Mouse (Mus musculus): Measurements from ENCODE around the gene Plekhm2. TPM values are rescaled to one million over a fixed set of nuclear protein-coding genes. Genes with fewer than 3 reads are reported as not detected.

Plekhm2 gene
- total and polyA plus RNA-seq, 3 experiments: 6.5 to 15.4 TPM; not detected in 1

DNA sequence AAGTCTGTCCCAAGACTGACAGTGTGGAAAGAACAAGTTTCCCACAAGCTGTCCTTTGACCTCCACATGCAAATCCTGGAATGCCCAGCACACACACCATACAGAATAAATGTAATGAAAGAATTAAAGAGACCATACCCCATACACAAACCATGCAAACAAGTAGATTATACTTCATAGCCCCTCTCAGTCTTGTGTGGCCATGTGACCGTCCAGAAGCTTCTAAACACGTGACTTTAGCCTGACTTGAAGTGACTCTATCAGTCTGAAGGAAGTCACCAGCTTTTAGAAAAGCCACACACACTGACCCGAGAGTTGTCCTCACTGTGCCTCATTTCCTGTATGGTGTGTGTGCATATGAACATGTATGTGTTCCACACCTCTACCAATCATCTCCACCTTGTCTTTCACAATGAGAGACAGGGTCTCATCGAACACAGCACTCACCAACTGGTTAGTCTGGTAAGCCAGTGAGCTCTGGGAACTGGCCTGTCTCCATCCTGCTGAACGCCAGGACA, 11.8 kb upstream of the Plekhm2 start:
- TF ChIP-seq MEF2A (IDR thresholded peaks at IDR 0.05; ENCODE audit: extremely low read depth, insufficient replicate concordance, low read depth, low read length, poor library complexity, severe bottlenecking) (no peak), ZNF384 (IDR thresholded peaks at IDR 0.05; ENCODE audit: low read depth, low read length) (no peak), GATA1 (IDR thresholded peaks at IDR 0.05; ENCODE audit: low read depth, low read length) (no peak), RAD21 (IDR thresholded peaks at IDR 0.05; ENCODE audit: low read depth, low read length) (no peak), POLR2AphosphoS5 (IDR thresholded peaks at IDR 0.05; ENCODE audit: borderline replicate concordance, low read depth, low read length) (no peak), ZC3H11A (IDR thresholded peaks at IDR 0.05; ENCODE audit: low read depth, low read length) (no peak), NELFE (IDR thresholded peaks at IDR 0.05; ENCODE audit: low read depth, low read length) (no peak), MYC (IDR thresholded peaks at IDR 0.05; ENCODE audit: low read depth, low read length) (no peak), POLR2AphosphoS2 (IDR thresholded peaks at IDR 0.05; ENCODE audit: low read length) (no peak; the same call in 1 of the 2 replicates), MYB (IDR thresholded peaks at IDR 0.05; ENCODE audit: low read depth, low read length) (no peak), CHD2 (IDR thresholded peaks at IDR 0.05; ENCODE audit: low read length) (no peak), ETS1 (IDR thresholded peaks at IDR 0.05; ENCODE audit: low read depth, low read length) (no peak), RCOR1 (IDR thresholded peaks at IDR 0.05; ENCODE audit: low read depth, low read length) (no peak), ZKSCAN1 (IDR thresholded peaks at IDR 0.05; ENCODE audit: low read depth, low read length) (no peak), SMC3 (IDR thresholded peaks at IDR 0.05; ENCODE audit: low read depth, low read length) (no peak), ZMIZ1 (IDR thresholded peaks at IDR 0.05; ENCODE audit: low read depth, low read length) (no peak), MAZ (IDR thresholded peaks at IDR 0.05; ENCODE audit: low read depth, low read length) (no peak), GABPA (IDR thresholded peaks at IDR 0.05; ENCODE audit: low read depth, low read length) (no peak), MAX (IDR thresholded peaks at IDR 0.05; ENCODE audit: low read length) (no peak), BHLHE40 (IDR thresholded peaks at IDR 0.05; ENCODE audit: borderline replicate concordance, low read depth, low read length) (no peak)
- no peak overlapping the region for H3K4me3 ChIP-seq (ENCODE audit: control insufficient read depth in 1 of 2, insufficient read depth in 1 of 2, low read depth in 2 of 2, low read length in 2 of 2)
- H3K36me3 ChIP-seq (ENCODE audit: control insufficient read depth in 1 of 2, insufficient read depth in 2 of 2, low read length in 2 of 2): peaks cover 0 to 14% of the 10 kb centered on the region in 2 experiments; a peak in 3 of 4 replicates
- peaks cover 4 to 13% of the 10 kb centered on the region in 2 experiments; a peak in 3 of 4 replicates for H3K4me1 ChIP-seq (ENCODE audit: control insufficient read depth in 1 of 2, insufficient read depth in 2 of 2, low read length in 2 of 2)
- no peaks in the 10 kb centered on the region for H3K9me3 ChIP-seq (replicated peaks; ENCODE audit: insufficient read depth, low read length)
- H3K9ac ChIP-seq (ENCODE audit: control insufficient read depth, low read depth, low read length, poor library complexity, severe bottlenecking): no peak overlapping the region
- DNase-seq (ENCODE audit: low read depth, low spot score): no peak
- H3K27ac ChIP-seq (ENCODE audit: control insufficient read depth, low read depth, low read length): no peak overlapping the region
- no peaks in the 10 kb centered on the region for H3K27me3 ChIP-seq (ENCODE audit: control insufficient read depth in 1 of 2, insufficient read depth in 2 of 2, low read length in 2 of 2)
- H3K79me2 ChIP-seq (ENCODE audit: control insufficient read depth, insufficient read depth, low read length, poor library complexity): no peaks in the 10 kb centered on the region

DNA sequence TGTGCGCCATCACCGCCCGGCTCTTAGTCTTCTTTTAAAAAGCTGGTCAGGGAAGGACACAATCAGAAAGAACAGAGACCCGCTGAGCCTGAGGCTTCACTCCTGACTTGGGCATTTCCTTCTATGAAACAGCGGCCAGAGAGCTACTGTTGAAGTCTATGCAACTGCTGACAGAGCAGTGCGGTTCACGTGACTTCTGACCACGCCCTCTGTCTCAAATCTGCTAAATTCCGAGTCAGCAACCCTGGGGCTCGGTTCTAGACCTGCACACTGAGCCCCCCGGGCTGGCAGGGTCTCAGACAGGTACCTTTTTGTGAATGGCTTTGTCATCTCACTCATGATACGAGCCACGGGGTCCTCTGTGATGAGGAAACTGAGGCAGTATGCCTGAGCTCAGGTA, 7.6 kb upstream of the Plekhm2 start:
- no peak overlapping the region for H3K27ac ChIP-seq (ENCODE audit: control insufficient read depth, low read depth, low read length)

More for the DNA sequence above, 7.6 kb upstream of the Plekhm2 start:
- Histone ChIP-seq H3K9ac (ENCODE audit: control insufficient read depth, low read depth, low read length, poor library complexity, severe bottlenecking) (no peak overlapping the region), H3K36me3 (ENCODE audit: control insufficient read depth in 1 of 2, insufficient read depth in 2 of 2, low read length in 2 of 2) (peaks cover 0 to 4% of the 10 kb centered on the region in 2 experiments; a peak in 1 of 4 replicates), H3K4me1 (ENCODE audit: control insufficient read depth in 1 of 2, insufficient read depth in 2 of 2, low read length in 2 of 2) (peaks cover 3 to 4% of the 10 kb centered on the region in 2 experiments; a peak in 2 of 4 replicates), H3K4me3 (ENCODE audit: control insufficient read depth in 1 of 2, insufficient read depth in 1 of 2, low read depth in 2 of 2, low read length in 2 of 2) (no peak overlapping the region), H3K9me3 (replicated peaks; ENCODE audit: insufficient read depth, low read length) (no peaks in the 10 kb centered on the region), H3K79me2 (ENCODE audit: control insufficient read depth, insufficient read depth, low read length, poor library complexity) (no peaks in the 10 kb centered on the region), H3K27me3 (ENCODE audit: control insufficient read depth in 1 of 2, insufficient read depth in 2 of 2, low read length in 2 of 2) (no peaks in the 10 kb centered on the region)
- peak; percentile 81 for TF ChIP-seq USF1 (IDR thresholded peaks at IDR 0.05; ENCODE audit: low read depth, low read length)
- TF ChIP-seq MEF2A (IDR thresholded peaks at IDR 0.05; ENCODE audit: extremely low read depth, insufficient replicate concordance, low read depth, low read length, poor library complexity, severe bottlenecking): no peak
- DNase-seq (ENCODE audit: low read depth, low spot score): no peak

All from MEL (cell line).